In the genomic region with DNA sequence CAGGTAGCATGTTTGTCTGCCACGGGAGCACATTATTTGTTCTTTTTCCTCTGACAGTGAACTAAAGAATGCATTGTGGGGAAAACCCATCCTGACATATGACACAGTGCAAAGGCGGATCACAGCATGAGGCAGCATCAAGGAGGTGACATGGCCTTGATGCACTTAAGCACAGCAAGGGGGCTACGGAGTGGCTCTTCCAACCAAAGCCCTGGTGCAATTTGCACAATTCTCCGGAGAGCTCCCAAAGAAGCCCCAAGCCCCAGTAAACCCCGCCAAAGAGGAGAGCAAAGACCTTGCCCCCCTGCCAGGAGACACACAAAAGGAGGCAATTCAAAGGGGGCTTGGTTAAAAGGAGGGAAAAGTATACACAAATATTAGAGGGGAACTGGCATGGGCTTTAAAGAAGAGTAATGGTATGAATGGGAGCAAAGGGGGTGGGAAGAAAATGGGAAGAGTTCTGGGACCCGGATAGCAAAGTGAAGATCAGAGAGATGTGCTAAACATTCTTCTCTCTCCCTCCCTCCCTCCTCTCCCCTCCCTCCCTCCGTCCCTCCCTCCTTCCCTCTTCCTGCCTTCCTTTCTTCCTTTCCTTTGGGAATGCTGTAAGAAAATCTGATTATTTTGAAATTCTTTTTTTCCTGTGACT, we compare ENCODE assay signal across 12 mouse cellular contexts.
A peak's percentile ranks its signal among the peaks of the same experiment; 100 is the strongest.
DNase-seq lines count a peak whose midpoint lies in the region; ATAC-seq and TF ChIP-seq lines count a peak whose summit lies in the region.
"Had no signal": no experiment of that assay in that cellular context is flagged by ENCODE, and none has a peak within 500 bp of the region (broad histone marks: within the 10 kb centered on the region; RNA-seq: fewer than 3 reads in every experiment).

No protein-coding gene starts in this region.

- no peak overlapping the region for H3K27ac ChIP-seq in forebrain, embryonic 16.5 days (ENCODE audit: low read length)
- peak overlapping the region; percentile 42; the same call in 1 of the 2 replicates for H3K27ac ChIP-seq in midbrain, embryonic 12.5 days (replicated peaks)
- no peak overlapping the region for H3K27ac ChIP-seq in gastrocnemius, adult 2 months
- H3K27ac ChIP-seq: liver, embryonic 12.5 days had no signal

- ATAC-seq in forebrain, embryonic 16.5 days, result peak; percentile 57
- ATAC-seq in midbrain, embryonic 12.5 days (ENCODE audit: low FRiP score, low read depth), result peak; percentile 88
- ATAC-seq in activated CD4-positive, CD25-positive, alpha-beta regulatory T cell, adult 4 months, result no peak
- ATAC-seq: liver, embryonic 12.5 days had no signal

- H3K4me1 ChIP-seq in forebrain, embryonic 16.5 days (replicated peaks; ENCODE audit: control insufficient read depth, insufficient read depth, low read length), result no peaks in the 10 kb centered on the region
- peaks cover 8% of the 10 kb centered on the region for H3K4me1 ChIP-seq in midbrain, embryonic 12.5 days
- H3K4me1 ChIP-seq: liver, embryonic 12.5 days had no signal

- no peak overlapping the region for H3K4me3 ChIP-seq in forebrain, embryonic 16.5 days (replicated peaks; ENCODE audit: low read length)
- H3K4me3 ChIP-seq in midbrain, embryonic 12.5 days, result no peak overlapping the region
- no peak overlapping the region for H3K4me3 ChIP-seq in gastrocnemius, adult 2 months
- H3K4me3 ChIP-seq: liver, embryonic 12.5 days had no signal

- H3K9ac ChIP-seq in forebrain, embryonic 16.5 days (replicated peaks; ENCODE audit: low read depth, low read length), result no peak overlapping the region
- no peak overlapping the region for H3K9ac ChIP-seq in midbrain, embryonic 12.5 days (replicated peaks)
- H3K9ac ChIP-seq: liver, embryonic 12.5 days had no signal

- peak; percentile 49 for DNase-seq in embryo, embryonic 11 days
- peak; percentile 40 for DNase-seq in retina, postnatal 1 day
- no peak for DNase-seq in right cerebral cortex, postnatal 10 days (ENCODE audit: low spot score in 2 of 2)
- DNase-seq in gastrocnemius, adult 2 months, result no peak
- DNase-seq: cerebellum, postnatal 36 days; kidney, postnatal 25 days; lung, postnatal 4 days; thymus, postnatal 4 days had no signal

- H3K9me3 ChIP-seq in forebrain, embryonic 16.5 days (ENCODE audit: control insufficient read depth, low read length), result no peaks in the 10 kb centered on the region
- H3K9me3 ChIP-seq in midbrain, embryonic 12.5 days, result no peaks in the 10 kb centered on the region
- H3K9me3 ChIP-seq: liver, embryonic 12.5 days had no signal

- 0 out of 2 replicates have a peak overlapping the region, but pooled peaks have one; percentile 1 for H3K4me2 ChIP-seq in forebrain, embryonic 16.5 days (ENCODE audit: low read length)
- peak overlapping the region; percentile 32 for H3K4me2 ChIP-seq in midbrain, embryonic 12.5 days (replicated peaks)
- H3K4me2 ChIP-seq: liver, embryonic 12.5 days had no signal

- H3K36me3 ChIP-seq in forebrain, embryonic 16.5 days (ENCODE audit: control insufficient read depth, insufficient read depth), result no peaks in the 10 kb centered on the region
- H3K36me3 ChIP-seq in midbrain, embryonic 12.5 days, result no peaks in the 10 kb centered on the region
- H3K36me3 ChIP-seq: liver, embryonic 12.5 days had no signal

- no peaks in the 10 kb centered on the region for H3K27me3 ChIP-seq in forebrain, embryonic 16.5 days (replicated peaks; ENCODE audit: control insufficient read depth, insufficient read depth, low read length)
- H3K27me3 ChIP-seq in midbrain, embryonic 12.5 days, result no peaks in the 10 kb centered on the region
- H3K27me3 ChIP-seq: liver, embryonic 12.5 days had no signal

- no peak for TF ChIP-seq CTCF in gastrocnemius, adult 2 months (IDR thresholded peaks at IDR 0.05)

- intact Hi-C loops in gastrocnemius, adult 2 months (cut with DNase I), result no loop called here

- WGBS in forebrain, embryonic 16.5 days, result under 1% methylated on average over 7 of the region's 7 CpGs
- WGBS in midbrain, embryonic 12.5 days, result 4% methylated on average over 7 of the region's 7 CpGs

Comparison
In these comparisons a context has a peak if more than half of its experiments do, and no peak if none do; other contexts are left out.
1. DNase-seq: peak in embryo, embryonic 11 days (single experiment) and retina, postnatal 1 day (single experiment); none in right cerebral cortex, postnatal 10 days (0 of 2) and gastrocnemius, adult 2 months (single experiment).